Mouse (Mus musculus): Measurements from ENCODE around the gene Gm10840.

The Gm10840 gene

GRCm38 (mm10) chr11:106159921-106160840 is 469 bp upstream of the Gm10840 start:
- no peak for DNase-seq (ENCODE audit: extremely low read depth, low read depth, low spot score)

- no peak for DNase-seq (ENCODE audit: extremely low read depth, low read depth, low spot score)
Observed at GRCm38 (mm10) chr11:106162237-106162636, 1.6 kb downstream of the Gm10840 start.

DNA sequence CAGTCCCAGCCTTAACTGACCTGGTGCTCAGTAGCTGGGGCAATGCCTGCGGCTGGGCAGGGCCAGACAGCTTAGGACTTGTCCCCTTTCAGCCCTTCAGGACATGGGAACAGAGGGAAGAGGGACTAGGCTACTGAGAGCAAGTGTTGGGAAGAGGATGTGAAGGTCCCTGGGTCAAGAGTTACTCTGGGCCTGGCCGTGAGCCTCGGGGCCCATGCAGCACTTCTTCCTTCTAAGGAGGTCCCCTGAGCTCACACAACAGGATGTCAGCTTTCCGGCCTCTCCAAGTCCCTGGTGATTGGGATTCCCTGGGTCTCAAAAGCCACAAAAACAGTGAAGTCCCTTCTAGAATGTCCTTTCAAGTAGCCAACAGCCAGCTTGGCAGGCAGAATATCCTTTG is 2.9 kb downstream of the Gm10840 start:
- DNase-seq (ENCODE audit: extremely low read depth, low read depth, low spot score): no peak

DNA sequence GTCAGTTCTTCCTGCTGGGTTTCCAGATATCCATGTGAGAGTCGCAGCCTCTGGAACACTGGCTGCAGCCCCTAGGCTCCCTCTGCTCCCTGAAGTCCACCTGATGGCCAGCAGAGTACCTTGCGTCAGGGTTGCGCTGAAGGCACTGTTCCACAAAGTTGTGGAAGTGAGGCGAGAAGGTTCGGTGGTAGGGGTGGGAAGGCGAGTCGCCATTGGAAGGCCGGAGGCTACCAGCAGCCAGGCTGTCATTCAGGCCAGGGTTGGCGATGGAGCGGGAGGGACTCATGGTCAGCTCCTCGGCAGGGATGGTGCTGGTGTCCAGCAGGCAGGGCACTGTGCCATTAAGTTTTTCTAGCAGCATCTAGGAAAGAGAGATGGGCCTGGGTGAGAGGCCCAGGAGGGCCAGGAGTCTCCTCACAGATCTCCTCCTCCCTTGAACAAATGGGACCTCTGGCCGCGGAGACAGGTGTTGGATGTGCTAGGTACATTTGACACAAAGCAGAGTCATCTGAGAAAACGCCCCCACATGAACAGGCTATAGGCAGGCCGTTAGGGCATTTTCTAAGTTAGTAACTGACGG is 4.0 kb downstream of the Gm10840 start:
- DNase-seq (ENCODE audit: extremely low read depth, low read depth, low spot score): no peak

GRCm38 (mm10) chr11:106167435-106167834 is 6.8 kb downstream of the Gm10840 start:
- DNase-seq (ENCODE audit: extremely low read depth, low read depth, low spot score): no peak

DNA sequence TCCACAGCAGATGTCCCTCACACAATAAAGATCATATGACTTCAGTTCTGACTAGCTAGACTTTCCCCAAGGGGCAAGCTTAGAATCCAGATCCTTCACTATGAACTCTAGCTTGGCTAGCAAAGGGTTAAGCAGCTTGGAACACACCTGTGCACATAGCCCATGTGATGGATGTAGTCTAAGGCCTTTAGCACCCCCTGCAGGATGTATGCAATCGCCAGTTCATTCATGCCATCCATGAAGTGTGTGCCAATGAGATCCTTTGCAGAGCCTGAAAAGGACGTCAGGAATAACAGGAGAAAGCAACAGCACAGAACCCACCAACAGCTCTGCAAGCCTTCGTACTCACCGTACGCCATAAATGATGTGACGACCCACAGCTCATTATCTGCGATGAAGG is 10.2 kb downstream of the Gm10840 start:
- no peak for DNase-seq (ENCODE audit: extremely low read depth, low read depth, low spot score)

GRCm38 (mm10) chr11:106173228-106173627 is 12.6 kb downstream of the Gm10840 start:
- DNase-seq (ENCODE audit: extremely low read depth, low read depth, low spot score): no peak

- DNase-seq (ENCODE audit: extremely low read depth, low read depth, low spot score): no peak
Observed at GRCm38 (mm10) chr11:106174372-106174771, 13.7 kb downstream of the Gm10840 start.

DNA sequence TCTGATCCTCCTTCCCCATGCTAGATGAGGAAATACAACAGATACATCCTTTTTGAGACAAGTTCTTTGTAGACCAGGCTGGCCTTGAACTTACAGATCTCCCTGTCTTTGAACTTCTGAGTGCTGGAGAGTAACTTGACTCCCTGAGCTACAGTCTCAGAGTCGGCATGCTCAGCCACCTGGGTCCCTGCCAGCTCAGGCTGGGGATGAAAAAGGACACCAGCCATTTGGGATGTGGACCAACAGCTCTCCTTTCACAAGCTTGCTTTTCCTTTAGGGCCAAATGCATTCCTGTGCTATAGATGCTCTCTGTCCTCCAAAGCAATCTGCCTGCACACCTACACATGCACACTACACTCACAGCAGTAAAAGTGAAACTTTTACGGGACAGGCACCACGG is 14.4 kb downstream of the Gm10840 start:
- no peak for DNase-seq (ENCODE audit: extremely low read depth, low read depth, low spot score)

DNA sequence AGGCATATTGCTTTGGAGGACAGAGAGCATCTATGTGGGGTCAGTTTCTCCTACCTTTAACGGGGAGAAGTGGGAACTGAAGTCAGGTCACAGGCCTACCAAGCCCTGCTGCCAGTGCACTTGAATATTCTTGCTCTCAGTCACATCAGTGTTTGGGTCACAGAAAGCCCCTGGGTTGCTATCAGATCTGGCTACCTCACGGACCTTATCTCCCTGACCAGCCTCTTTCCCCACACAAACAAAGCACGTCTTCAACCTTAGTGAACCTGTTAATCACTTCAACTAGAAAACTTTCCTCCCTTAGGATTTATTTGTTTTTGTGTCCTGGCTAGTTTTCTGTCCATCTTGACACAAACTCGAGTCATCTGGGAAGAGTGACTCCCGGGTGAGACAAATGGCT is 15.7 kb downstream of the Gm10840 start:
- no peak for DNase-seq (ENCODE audit: extremely low read depth, low read depth, low spot score)

DNA sequence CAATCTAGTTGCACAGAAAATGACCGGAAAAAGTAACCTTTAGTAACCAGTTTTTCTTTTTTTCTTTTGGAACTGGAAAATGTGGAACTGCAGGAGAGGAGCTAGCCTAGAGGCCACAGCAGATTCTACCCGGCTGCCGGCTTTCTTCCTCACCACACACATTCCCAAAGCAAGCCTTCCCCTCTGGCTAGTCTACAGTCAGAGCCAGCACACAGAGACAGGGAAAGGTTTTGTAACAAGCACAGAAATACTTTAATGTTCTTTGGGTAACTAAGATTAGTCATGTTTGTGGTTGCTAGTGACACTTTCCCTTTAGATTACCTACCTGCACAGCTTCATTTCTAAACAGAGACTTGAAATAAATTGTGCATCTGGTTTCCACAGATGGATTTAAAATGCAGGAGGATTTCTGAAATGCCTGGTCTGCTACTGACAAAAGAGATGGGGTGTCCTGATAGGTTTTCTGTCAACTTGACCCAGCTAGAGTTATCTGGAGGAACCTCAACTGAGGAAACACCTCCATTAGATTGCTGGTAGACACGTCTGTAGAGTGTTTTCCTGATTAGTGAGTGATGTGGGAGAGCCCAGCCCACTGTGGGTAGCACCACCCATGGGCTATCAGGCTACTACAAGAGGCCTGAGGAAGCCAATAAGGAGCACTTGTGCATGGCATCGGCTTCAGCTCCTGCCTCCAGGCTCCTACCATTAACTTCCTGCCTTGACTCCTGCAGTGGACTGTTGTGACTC is 17.6 kb downstream of the Gm10840 start:
- no peak for DNase-seq (ENCODE audit: extremely low read depth, low read depth, low spot score)

GRCm38 (mm10) chr11:106179711-106180448 is 19.2 kb downstream of the Gm10840 start:
- DNase-seq (ENCODE audit: extremely low read depth, low read depth, low spot score): no peak

DNA sequence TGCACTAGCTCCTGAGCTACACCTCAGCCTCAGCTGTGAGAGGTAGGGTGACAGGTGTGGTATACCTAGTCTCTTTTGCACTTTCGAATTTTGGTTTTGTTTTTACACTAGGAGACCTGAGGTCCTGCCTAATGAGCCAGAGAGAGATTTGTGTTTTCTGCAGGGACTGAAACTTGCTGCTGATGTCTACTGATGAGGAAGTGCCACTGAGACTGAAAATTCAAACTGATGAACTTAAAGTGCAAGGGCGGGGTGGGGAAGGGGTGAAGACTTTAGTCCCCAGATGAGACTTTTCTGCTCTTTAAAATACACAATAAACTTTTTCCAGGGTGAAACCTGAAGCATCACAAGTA is 19.8 kb downstream of the Gm10840 start:
- DNase-seq (ENCODE audit: extremely low read depth, low read depth, low spot score): no peak

DNA sequence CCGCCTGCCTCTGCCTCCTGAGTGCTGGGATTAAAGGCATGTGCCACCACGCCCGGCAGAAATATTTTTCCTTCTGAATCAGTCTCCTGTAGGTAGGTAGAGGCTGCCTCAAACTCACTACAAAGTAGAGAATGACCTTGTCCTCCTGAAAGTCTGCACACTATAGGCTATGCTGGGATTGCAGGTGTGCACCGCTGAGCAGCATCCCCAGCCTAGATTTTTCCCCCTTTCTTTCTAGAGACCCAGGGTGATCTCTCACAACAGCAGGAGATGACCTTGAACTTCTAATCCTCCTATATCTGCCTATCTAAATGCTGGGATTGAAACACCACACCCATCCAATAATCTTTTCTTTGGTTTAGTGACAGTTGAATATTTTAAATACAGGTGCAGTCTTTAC is 26.7 kb downstream of the Gm10840 start:
- no peak for DNase-seq (ENCODE audit: extremely low read depth, low read depth, low spot score)

GRCm38 (mm10) chr11:106191716-106192115 is 31.1 kb downstream of the Gm10840 start:
- no peak for DNase-seq (ENCODE audit: extremely low read depth, low read depth, low spot score)

DNA sequence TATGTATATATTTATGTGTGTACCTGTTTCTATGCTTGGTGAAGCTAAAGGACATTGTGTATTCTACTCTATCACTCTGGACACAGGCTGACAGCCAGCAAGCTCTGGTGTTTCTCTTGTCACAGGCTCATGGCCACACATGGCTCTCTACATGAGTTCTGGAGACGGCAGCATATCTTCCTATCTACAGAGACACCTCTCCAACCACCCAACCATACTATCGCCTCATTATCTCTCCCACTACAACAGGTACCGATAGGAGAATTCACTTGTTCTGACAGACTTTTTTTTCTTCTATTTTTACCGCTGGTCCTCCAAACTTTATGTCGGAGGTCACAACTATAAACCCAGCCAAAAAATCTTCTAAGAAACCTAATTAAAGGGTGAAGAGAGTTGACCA is 31.6 kb downstream of the Gm10840 start:
- no peak for DNase-seq (ENCODE audit: extremely low read depth, low read depth, low spot score)

DNA sequence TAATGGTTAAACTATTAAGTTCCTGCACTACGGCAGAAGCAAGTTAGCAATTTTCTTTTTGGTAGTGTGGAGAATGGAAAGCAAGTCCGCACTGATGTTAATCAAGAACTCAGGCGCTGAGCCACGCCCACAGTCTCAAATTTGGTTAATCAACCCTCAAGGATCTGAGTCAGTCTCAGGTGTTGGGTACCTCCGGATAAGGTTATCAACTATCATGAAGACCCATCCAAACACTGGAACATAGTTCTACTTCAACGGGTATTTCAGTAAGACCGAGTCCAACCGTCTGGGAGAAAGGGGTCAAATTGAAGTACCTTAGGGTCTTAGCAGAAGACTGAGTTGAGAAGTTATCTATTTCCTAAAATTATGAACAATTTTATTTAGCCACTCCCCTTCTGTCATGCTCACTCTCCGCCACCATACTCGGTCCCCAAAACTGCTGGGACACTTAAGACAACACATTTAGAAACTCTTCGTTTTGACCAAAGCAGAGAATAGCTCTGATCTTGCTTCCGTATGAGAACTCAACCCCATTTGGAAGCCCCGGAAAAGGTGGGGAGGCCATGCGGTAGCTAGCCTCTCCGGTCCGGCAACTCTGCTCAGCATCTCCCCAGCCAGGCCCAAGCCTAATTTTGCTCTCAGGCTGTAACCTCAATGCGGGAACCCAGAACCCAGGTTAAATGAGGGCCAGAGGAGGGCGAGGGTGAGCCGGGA is 32.2 kb downstream of the Gm10840 start:
- DNase-seq (ENCODE audit: extremely low read depth, low read depth, low spot score): no peak

DNA sequence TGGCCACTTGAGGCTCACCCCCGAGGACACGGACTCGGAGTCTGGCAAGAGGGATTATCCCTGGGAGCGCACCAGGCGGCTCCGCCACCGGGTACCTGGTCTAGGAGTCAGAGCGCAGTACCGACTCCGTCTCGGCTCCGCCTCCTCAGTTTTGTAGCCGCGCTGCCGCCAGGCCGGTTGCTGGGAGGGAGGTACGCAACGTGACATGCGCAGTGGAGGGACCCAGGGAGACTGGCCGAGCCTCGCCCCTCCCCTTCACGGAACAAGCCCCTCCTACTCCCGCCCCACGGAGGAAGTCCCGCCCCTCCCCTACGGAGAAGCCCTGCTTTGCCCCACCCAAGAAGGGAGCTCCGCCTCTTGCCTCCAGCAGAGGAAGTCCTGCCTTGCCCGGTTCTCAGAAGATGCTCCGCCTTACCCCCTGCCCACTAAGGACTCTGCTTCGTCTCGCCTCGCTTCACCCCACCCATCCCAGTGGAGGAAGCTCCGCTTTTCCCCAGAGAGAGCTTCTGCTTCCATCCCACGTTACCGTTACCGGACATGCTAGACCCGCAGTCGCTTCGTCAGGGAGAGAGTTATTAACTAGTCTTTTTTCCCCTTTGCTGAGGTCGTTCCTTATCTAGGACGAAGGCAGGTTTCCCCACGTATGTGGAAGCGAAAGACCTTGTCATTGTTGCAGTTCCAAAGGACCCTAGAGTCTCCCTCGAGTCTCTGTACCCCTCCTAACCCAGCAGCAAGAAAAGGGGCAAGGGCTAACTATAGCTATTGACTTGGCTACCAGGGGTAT is 32.9 kb downstream of the Gm10840 start:
- peak; percentile 72 for DNase-seq (ENCODE audit: extremely low read depth, low read depth, low spot score)

- no peak for DNase-seq (ENCODE audit: extremely low read depth, low read depth, low spot score)
Observed at GRCm38 (mm10) chr11:106194155-106194541, 33.5 kb downstream of the Gm10840 start.

- no peak for DNase-seq (ENCODE audit: extremely low read depth, low read depth, low spot score)
Observed at GRCm38 (mm10) chr11:106194891-106195290, 34.2 kb downstream of the Gm10840 start.

Measured in fat pad, adult 2 months (tissue).